Mouse (Mus musculus): ENCODE measurements around the gene Fam78a.

- TF ChIP-seq CTCF (IDR thresholded peaks at IDR 0.05; ENCODE audit: low read depth) (no peak), EP300 (IDR thresholded peaks at IDR 0.05; ENCODE audit: low read depth) (no peak)
These were observed 10.9 kb upstream of the Fam78a start, which contains the start of gene Plpp7 for GRCm38 (mm10) chr2:32095351-32096121.

Measured in liver, postnatal 0 days (tissue).